Mouse (Mus musculus) thymus, adult 2 months (tissue): ENCODE results near the gene Mindy1.
"Not testable (repeated sequence)": the region's sequence is repeated elsewhere in the genome, so short reads cannot be mapped to it uniquely, and the experiment has no call there.

ENCODE experiments used
- CTCF ChIP-seq: fragments of 200-500 bp; IDR thresholded peaks from 2 replicates; pipeline ENCODE4 v1.5.1; 2012; ENCODE audit warnings: mild to moderate bottlenecking, control low read depth, low read length, moderate library complexity, borderline replicate concordance; ENCODE audit not compliant: control insufficient read depth, poor library complexity, insufficient read depth; ENCODE audit errors: extremely low read depth
- POLR2A ChIP-seq: fragments of 200-500 bp; IDR thresholded peaks from 2 replicates; pipeline ENCODE4 v1.6.1; 2012; ENCODE audit warnings: mild to moderate bottlenecking, low read length, control low read depth, moderate library complexity; ENCODE audit not compliant: control insufficient read depth, poor library complexity, insufficient read depth; ENCODE audit errors: extremely low read depth

DNA sequence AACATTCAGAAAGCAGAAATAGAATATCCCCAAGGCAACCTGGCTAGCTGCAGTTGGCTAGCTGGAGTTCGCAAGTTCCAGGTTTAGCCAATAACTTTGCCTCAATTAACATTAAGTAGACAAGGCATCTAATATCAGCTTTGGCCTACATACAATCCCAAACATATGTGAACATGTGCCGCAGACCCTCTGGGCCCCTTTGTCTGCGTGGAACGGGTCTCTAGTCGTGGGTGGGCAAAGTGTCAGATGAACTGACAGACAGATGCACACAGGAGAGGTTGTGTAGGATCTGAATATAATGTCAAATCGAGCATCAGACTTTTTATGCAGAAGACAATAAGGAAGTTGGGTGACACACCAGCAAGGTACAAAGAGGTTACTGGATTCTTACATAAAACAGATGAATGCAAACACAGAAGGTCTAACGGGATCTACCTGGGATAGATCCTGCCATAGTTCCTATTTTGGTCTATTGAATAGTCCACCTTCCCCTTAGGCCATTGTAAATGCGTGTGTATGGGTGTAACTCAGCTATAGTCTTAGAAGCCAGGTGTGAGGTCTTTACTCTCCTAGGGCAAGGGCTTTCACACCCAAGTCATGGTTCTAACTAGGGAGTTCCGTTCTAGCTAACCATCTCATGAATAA is 62.3 kb downstream of the Mindy1 start:
- TF ChIP-seq CTCF, POLR2A: not testable (repeated sequence)
